Mouse (Mus musculus): ENCODE measurements at regions not wholly inside any gene's neighbourhood (a gene's known extent, or its start where the extent isn't known, plus 50 kb on each side); places are given as distances from the start of the nearest gene placed in this dataset.
"Not testable (repeated sequence)": the region's sequence is repeated elsewhere in the genome, so short reads cannot be mapped to it uniquely, and the experiment has no call there.

- Histone ChIP-seq H3K9me3 (replicated peaks) (no peaks in the 10 kb centered on the region), H3K4me3 (no peak overlapping the region), H3K27me3 (no peaks in the 10 kb centered on the region), H3K4me2 (no peak overlapping the region), H3K4me1 (replicated peaks) (no peaks in the 10 kb centered on the region), H3K9ac (no peak overlapping the region), H3K36me3 (no peaks in the 10 kb centered on the region), H3K27ac (no peak overlapping the region)
- 73% methylated on average over 4 of the region's 4 CpGs for WGBS
- no peak for ATAC-seq (replicated peaks; ENCODE audit: insufficient number of reproducible peaks, insufficient read depth, low FRiP score, low read depth)
Observed at GRCm38 (mm10) chr3:120342747-120343377, 558.6 kb upstream of the Ptbp2 start.

DNA sequence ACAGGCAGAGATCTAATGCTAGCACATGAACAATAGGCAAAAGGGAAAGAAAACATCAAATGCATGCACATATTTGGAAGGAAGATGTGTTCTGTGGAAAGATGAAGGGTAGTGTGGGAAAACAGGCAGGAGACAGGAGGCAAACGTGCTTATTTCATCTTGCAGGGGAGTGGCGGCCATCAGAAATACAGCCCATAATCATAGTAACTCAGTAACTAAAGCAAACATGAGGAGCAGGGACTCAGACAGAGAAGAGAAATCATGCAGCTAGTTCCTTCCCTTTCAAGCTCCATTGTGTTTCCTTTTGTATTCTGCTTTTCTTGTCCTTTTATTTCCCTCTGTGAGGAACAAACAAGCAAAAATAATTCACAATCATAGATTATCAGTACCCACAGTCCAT lies 557.6 kb upstream of the Ptbp2 start:
- no peak overlapping the region for H3K4me3 ChIP-seq
- no peak for ATAC-seq (replicated peaks; ENCODE audit: insufficient number of reproducible peaks, insufficient read depth, low FRiP score, low read depth)
- no peak overlapping the region for H3K4me2 ChIP-seq
- no peaks in the 10 kb centered on the region for H3K9me3 ChIP-seq (replicated peaks)
- WGBS = 77% methylated on average over 2 of the region's 2 CpGs
- H3K4me1 ChIP-seq (replicated peaks) = no peaks in the 10 kb centered on the region
- no peak overlapping the region for H3K27ac ChIP-seq
- H3K27me3 ChIP-seq = no peaks in the 10 kb centered on the region
- H3K9ac ChIP-seq = no peak overlapping the region
- no peaks in the 10 kb centered on the region for H3K36me3 ChIP-seq

DNA sequence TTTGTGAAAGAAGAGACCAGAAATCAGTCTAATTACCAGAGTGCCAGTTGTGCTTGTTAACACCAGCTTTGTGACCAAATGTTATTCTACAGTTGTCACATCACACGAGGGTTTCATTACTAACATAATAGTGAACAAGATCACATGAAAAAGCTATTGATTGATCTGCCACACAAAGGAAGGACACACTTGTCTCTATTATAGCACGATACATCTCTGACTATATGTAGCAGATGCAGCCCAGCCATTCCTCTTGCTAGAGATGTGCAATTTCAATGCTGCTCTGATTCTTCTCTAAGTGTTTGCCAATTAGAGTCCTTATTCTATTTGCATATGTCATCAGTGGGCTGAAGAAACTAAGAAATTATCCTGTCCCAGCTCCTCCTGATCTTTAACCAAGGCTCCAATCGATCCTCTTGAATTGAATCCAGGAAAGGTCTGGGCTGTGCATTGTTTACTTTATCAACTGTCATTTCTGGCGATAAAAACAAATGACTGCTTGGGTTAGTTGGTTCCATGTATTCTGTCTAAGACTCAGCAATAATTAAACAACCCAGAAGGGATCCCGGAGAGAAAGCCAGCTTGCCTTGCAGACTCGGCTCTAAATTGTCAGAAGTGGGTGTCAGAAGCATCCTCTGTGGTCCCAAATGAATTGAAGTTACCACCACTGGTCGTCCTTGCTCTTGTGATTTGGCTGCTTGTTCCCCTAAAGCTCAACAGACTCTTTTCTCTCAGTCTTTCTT lies 551.7 kb upstream of the Ptbp2 start:
- no peak overlapping the region for H3K4me3 ChIP-seq
- 66% methylated on average over 7 of the region's 7 CpGs for WGBS
- no peak for ATAC-seq (replicated peaks; ENCODE audit: insufficient number of reproducible peaks, insufficient read depth, low FRiP score, low read depth)

DNA sequence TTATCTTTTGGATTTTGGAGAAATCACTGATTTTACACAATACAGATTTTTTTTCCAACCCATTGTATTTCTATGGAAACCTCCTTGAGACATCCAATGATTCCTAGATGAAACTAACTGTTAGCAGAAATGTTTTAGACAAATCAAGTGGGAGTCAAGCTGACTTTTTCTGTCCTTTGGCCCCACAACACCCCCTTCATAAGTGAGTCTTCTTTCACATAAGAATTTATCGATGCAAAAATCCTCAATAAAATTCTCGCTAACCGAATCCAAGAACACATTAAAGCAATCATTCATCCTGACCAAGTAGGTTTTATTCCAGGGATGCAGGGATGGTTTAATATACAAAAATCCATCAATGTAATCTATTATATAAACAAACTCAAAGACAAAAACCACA lies 522.8 kb upstream of the Ptbp2 start:
- not testable (repeated sequence) for H3K9ac ChIP-seq; H3K36me3 ChIP-seq; H3K4me2 ChIP-seq; H3K27me3 ChIP-seq; H3K4me1 ChIP-seq (replicated peaks); H3K27ac ChIP-seq; H3K4me3 ChIP-seq; H3K9me3 ChIP-seq (replicated peaks); ATAC-seq (replicated peaks; ENCODE audit: insufficient number of reproducible peaks, insufficient read depth, low FRiP score, low read depth)
- 88% methylated on average over 3 of the region's 3 CpGs for WGBS

More for the DNA sequence above, 551.7 kb upstream of the Ptbp2 start:
- Histone ChIP-seq H3K4me2 (no peak overlapping the region), H3K36me3 (no peaks in the 10 kb centered on the region), H3K4me1 (replicated peaks) (no peaks in the 10 kb centered on the region), H3K9me3 (replicated peaks) (no peaks in the 10 kb centered on the region), H3K9ac (no peak overlapping the region), H3K27ac (no peak overlapping the region), H3K27me3 (no peaks in the 10 kb centered on the region)

- Histone ChIP-seq H3K4me1 (replicated peaks) (no peaks in the 10 kb centered on the region), H3K9me3 (replicated peaks) (no peaks in the 10 kb centered on the region), H3K4me2 (no peak overlapping the region), H3K4me3 (no peak overlapping the region), H3K27ac (no peak overlapping the region), H3K27me3 (no peaks in the 10 kb centered on the region), H3K9ac (no peak overlapping the region), H3K36me3 (no peaks in the 10 kb centered on the region)
- no peak for ATAC-seq (replicated peaks; ENCODE audit: insufficient number of reproducible peaks, insufficient read depth, low FRiP score, low read depth)
- WGBS = 80% methylated on average over 8 of the region's 8 CpGs
Observed at GRCm38 (mm10) chr3:120305608-120306007, 521.3 kb upstream of the Ptbp2 start.

Measured in heart, embryonic 15.5 days (tissue).